Mouse (Mus musculus): Measurements from ENCODE around the gene 4933430I17Rik. TPM values are rescaled to one million over a fixed set of nuclear protein-coding genes. Genes with fewer than 3 reads are reported as not detected.

4933430I17Rik gene
- polyA plus RNA-seq, 1 experiment from 2014 or later = 0.23 TPM

- Histone ChIP-seq H3K4me2 (no peak overlapping the region), H3K36me3 (no peaks in the 10 kb centered on the region), H3K9me3 (replicated peaks) (no peaks in the 10 kb centered on the region), H3K9ac (no peak overlapping the region), H3K4me3 (replicated peaks) (no peak overlapping the region), H3K27me3 (peaks cover 6% of the 10 kb centered on the region), H3K4me1 (replicated peaks) (peaks cover 34% of the 10 kb centered on the region), H3K27ac (no peak overlapping the region)
- DNase-seq (no peak), ATAC-seq (ENCODE audit: low read depth) (no peak)
- WGBS (ENCODE audit: insufficient replicate concordance) = 81% methylated on average over 5 of the region's 5 CpGs
Measured at GRCm38 (mm10) chr4:62487172-62487571, 38.0 kb upstream of the 4933430I17Rik start.

GRCm38 (mm10) chr4:62487914-62488313 lies 37.3 kb upstream of the 4933430I17Rik start:
- H3K36me3 ChIP-seq = no peaks in the 10 kb centered on the region
- no peak overlapping the region for H3K4me2 ChIP-seq
- no peak overlapping the region for H3K27ac ChIP-seq
- DNase-seq (no peak), ATAC-seq (ENCODE audit: low read depth) (no peak)
- H3K9ac ChIP-seq = no peak overlapping the region
- no peak overlapping the region for H3K4me3 ChIP-seq (replicated peaks)
- WGBS (ENCODE audit: insufficient replicate concordance) = 55% methylated on average over 2 of the region's 2 CpGs
- H3K4me1 ChIP-seq (replicated peaks) = peaks cover 34% of the 10 kb centered on the region
- no peaks in the 10 kb centered on the region for H3K27me3 ChIP-seq
- no peaks in the 10 kb centered on the region for H3K9me3 ChIP-seq (replicated peaks)

GRCm38 (mm10) chr4:62492682-62493081 lies 32.5 kb upstream of the 4933430I17Rik start:
- H3K4me3 ChIP-seq (replicated peaks) = no peak overlapping the region
- no peak overlapping the region for H3K4me2 ChIP-seq
- no peak for DNase-seq
- H3K27ac ChIP-seq = no peak overlapping the region
- no peaks in the 10 kb centered on the region for H3K9me3 ChIP-seq (replicated peaks)
- ATAC-seq (ENCODE audit: low read depth) = no peak
- H3K4me1 ChIP-seq (replicated peaks) = no peaks in the 10 kb centered on the region; the same call in 1 of the 2 replicates
- H3K36me3 ChIP-seq = no peaks in the 10 kb centered on the region
- H3K9ac ChIP-seq = no peak overlapping the region
- WGBS (ENCODE audit: insufficient replicate concordance) = 60% methylated on average over 2 of the region's 2 CpGs
- no peaks in the 10 kb centered on the region for H3K27me3 ChIP-seq

GRCm38 (mm10) chr4:62494230-62494629 lies 30.9 kb upstream of the 4933430I17Rik start:
- no peaks in the 10 kb centered on the region for H3K9me3 ChIP-seq (replicated peaks)
- WGBS (ENCODE audit: insufficient replicate concordance) = 39% methylated on average over 9 of the region's 9 CpGs

GRCm38 (mm10) chr4:62495946-62496345 lies 29.2 kb upstream of the 4933430I17Rik start:
- ATAC-seq (ENCODE audit: low read depth) = no peak
- no peaks in the 10 kb centered on the region for H3K27me3 ChIP-seq
- H3K27ac ChIP-seq = no peak overlapping the region
- H3K9me3 ChIP-seq (replicated peaks) = no peaks in the 10 kb centered on the region
- H3K9ac ChIP-seq = no peak overlapping the region
- H3K4me1 ChIP-seq (replicated peaks) = 0 out of 2 replicates have a peak, but pooled peaks cover 2% of the 10 kb centered on the region
- no peak for DNase-seq
- 0 out of 2 replicates have a peak, but pooled peaks cover 6% of the 10 kb centered on the region for H3K36me3 ChIP-seq
- no peak overlapping the region for H3K4me2 ChIP-seq
- 63% methylated on average over 8 of the region's 8 CpGs for WGBS (ENCODE audit: insufficient replicate concordance)
- H3K4me3 ChIP-seq (replicated peaks) = no peak overlapping the region

More at GRCm38 (mm10) chr4:62494230-62494629, 30.9 kb upstream of the 4933430I17Rik start:
- Histone ChIP-seq H3K4me1 (replicated peaks) (no peaks in the 10 kb centered on the region), H3K36me3 (0 out of 2 replicates have a peak, but pooled peaks cover 2% of the 10 kb centered on the region), H3K9ac (no peak overlapping the region), H3K27ac (no peak overlapping the region), H3K4me2 (no peak overlapping the region), H3K27me3 (no peaks in the 10 kb centered on the region), H3K4me3 (replicated peaks) (no peak overlapping the region)
- DNase-seq = no peak
- ATAC-seq (ENCODE audit: low read depth) = no peak

- Histone ChIP-seq H3K4me3 (replicated peaks) (no peak overlapping the region), H3K27ac (no peak overlapping the region)
- 55% methylated on average over 8 of the region's 8 CpGs for WGBS (ENCODE audit: insufficient replicate concordance)
Measured at GRCm38 (mm10) chr4:62496815-62497214, 28.4 kb upstream of the 4933430I17Rik start.

GRCm38 (mm10) chr4:62500799-62501198 lies 24.4 kb upstream of the 4933430I17Rik start:
- H3K4me1 ChIP-seq (replicated peaks) = peaks cover 39% of the 10 kb centered on the region
- H3K4me2 ChIP-seq = peak overlapping the region; percentile 85; the same call in 1 of the 2 replicates
- DNase-seq (no peak), ATAC-seq (ENCODE audit: low read depth) (no peak)
- no peaks in the 10 kb centered on the region for H3K9me3 ChIP-seq (replicated peaks)
- 0 out of 2 replicates have a peak, but pooled peaks cover 6% of the 10 kb centered on the region for H3K36me3 ChIP-seq
- H3K9ac ChIP-seq = no peak overlapping the region
- WGBS (ENCODE audit: insufficient replicate concordance) = 62% methylated on average over 4 of the region's 4 CpGs
- no peaks in the 10 kb centered on the region for H3K27me3 ChIP-seq
- H3K27ac ChIP-seq = no peak overlapping the region
- no peak overlapping the region for H3K4me3 ChIP-seq (replicated peaks)

More at GRCm38 (mm10) chr4:62496815-62497214, 28.4 kb upstream of the 4933430I17Rik start:
- 0 out of 2 replicates have a peak, but pooled peaks cover 6% of the 10 kb centered on the region for H3K36me3 ChIP-seq
- H3K4me1 ChIP-seq (replicated peaks) = peaks cover 9% of the 10 kb centered on the region
- H3K27me3 ChIP-seq = no peaks in the 10 kb centered on the region
- ATAC-seq (ENCODE audit: low read depth) = no peak
- H3K9me3 ChIP-seq (replicated peaks) = no peaks in the 10 kb centered on the region
- H3K4me2 ChIP-seq = no peak overlapping the region
- H3K9ac ChIP-seq = no peak overlapping the region
- DNase-seq = no peak

- ATAC-seq (ENCODE audit: low read depth) = no peak
- H3K36me3 ChIP-seq = peaks cover 8% of the 10 kb centered on the region; the same call in 1 of the 2 replicates
- H3K4me3 ChIP-seq (replicated peaks) = peak overlapping the region; percentile 71
- H3K4me1 ChIP-seq (replicated peaks) = peaks cover 46% of the 10 kb centered on the region
- no peaks in the 10 kb centered on the region for H3K27me3 ChIP-seq
- peak overlapping the region; percentile 77 for H3K9ac ChIP-seq
- no peaks in the 10 kb centered on the region for H3K9me3 ChIP-seq (replicated peaks)
- peak overlapping the region; percentile 85 for H3K4me2 ChIP-seq
- 5% methylated on average over 7 of the region's 7 CpGs for WGBS (ENCODE audit: insufficient replicate concordance)
- DNase-seq = no peak
- peak overlapping the region; percentile 34; the same call in 1 of the 2 replicates for H3K27ac ChIP-seq
Measured at GRCm38 (mm10) chr4:62501534-62501933, 23.6 kb upstream of the 4933430I17Rik start.

GRCm38 (mm10) chr4:62501964-62502732 lies 23.0 kb upstream of the 4933430I17Rik start:
- Histone ChIP-seq H3K4me1 (replicated peaks) (peaks cover 51% of the 10 kb centered on the region), H3K27me3 (no peaks in the 10 kb centered on the region), H3K4me3 (replicated peaks) (peak overlapping the region; percentile 71), H3K4me2 (peak overlapping the region; percentile 85), H3K9ac (peak overlapping the region; percentile 77), H3K36me3 (peaks cover 14% of the 10 kb centered on the region), H3K27ac (0 out of 2 replicates have a peak overlapping the region, but pooled peaks have one; percentile 24), H3K9me3 (replicated peaks) (no peaks in the 10 kb centered on the region)
- DNase-seq (peak; percentile 95), ATAC-seq (ENCODE audit: low read depth) (peak; percentile 87)
- 1% methylated on average over 38 of the region's 38 CpGs for WGBS (ENCODE audit: insufficient replicate concordance)

- Histone ChIP-seq H3K9ac (peak overlapping the region; percentile 26; the same call in 1 of the 2 replicates), H3K9me3 (replicated peaks) (no peaks in the 10 kb centered on the region), H3K4me1 (replicated peaks) (peaks cover 57% of the 10 kb centered on the region), H3K4me3 (replicated peaks) (no peak overlapping the region), H3K4me2 (peak overlapping the region; percentile 85), H3K27me3 (no peaks in the 10 kb centered on the region), H3K27ac (peak overlapping the region; percentile 57), H3K36me3 (peaks cover 22% of the 10 kb centered on the region)
- ATAC-seq (ENCODE audit: low read depth) (no peak), DNase-seq (no peak)
- 59% methylated on average over 7 of the region's 7 CpGs for WGBS (ENCODE audit: insufficient replicate concordance)
Measured at GRCm38 (mm10) chr4:62502969-62503368, 22.2 kb upstream of the 4933430I17Rik start.

GRCm38 (mm10) chr4:62503374-62503970 lies 21.7 kb upstream of the 4933430I17Rik start, which contains the start of gene Hdhd3:
Gene Hdhd3, minus strand, starts transcription at chr4:62503467.
- peak within 1 kb of the TSS; percentile 85 for H3K4me2 ChIP-seq
- WGBS (ENCODE audit: insufficient replicate concordance) = 68% methylated on average over 3 of the region's 3 CpGs
- peak within 1 kb of the TSS; percentile 71 for H3K4me3 ChIP-seq (replicated peaks)
- no peaks in the 10 kb centered on the region for H3K27me3 ChIP-seq
- H3K9me3 ChIP-seq (replicated peaks) = no peaks in the 10 kb centered on the region
- H3K36me3 ChIP-seq = peaks cover 27% of the 10 kb centered on the region
- H3K9ac ChIP-seq = peak within 1 kb of the TSS; percentile 77
- H3K27ac ChIP-seq = peak within 1 kb of the TSS; percentile 57
- no peak for ATAC-seq (ENCODE audit: low read depth)
- DNase-seq = no peak
- H3K4me1 ChIP-seq (replicated peaks) = peaks cover 61% of the 10 kb centered on the region

All from liver, embryonic 13.5 days (tissue).